Mouse (Mus musculus): ENCODE measurements around the gene Prrt1. TPM values are rescaled to one million over a fixed set of nuclear protein-coding genes. Genes with fewer than 3 reads are reported as not detected.

Gene Prrt1
- total RNA-seq, 4 experiments from 2014 or later, result 7.0 to 36.3 (median 20.6) TPM

DNA sequence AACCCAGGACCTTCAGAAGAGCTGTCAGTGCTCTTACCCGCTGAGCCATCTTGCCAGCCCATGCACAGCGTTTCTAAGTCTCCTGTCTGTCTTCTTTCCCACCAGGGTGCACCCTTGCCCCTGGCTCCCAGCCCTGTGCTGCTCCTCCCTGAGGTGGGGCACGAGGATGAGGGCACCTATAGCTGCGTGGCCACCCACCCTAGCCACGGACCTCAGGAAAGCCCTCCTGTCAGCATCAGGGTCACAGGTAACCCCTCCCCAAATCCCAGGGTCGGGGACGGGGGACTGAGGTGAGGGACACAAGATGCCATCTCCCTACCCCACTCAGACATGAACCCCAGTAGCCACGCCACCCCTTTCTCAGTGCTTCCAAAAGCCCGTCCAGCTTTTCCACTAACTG, 29.4 kb upstream of the Prrt1 start:
- peak; percentile 9 for DNase-seq

DNA sequence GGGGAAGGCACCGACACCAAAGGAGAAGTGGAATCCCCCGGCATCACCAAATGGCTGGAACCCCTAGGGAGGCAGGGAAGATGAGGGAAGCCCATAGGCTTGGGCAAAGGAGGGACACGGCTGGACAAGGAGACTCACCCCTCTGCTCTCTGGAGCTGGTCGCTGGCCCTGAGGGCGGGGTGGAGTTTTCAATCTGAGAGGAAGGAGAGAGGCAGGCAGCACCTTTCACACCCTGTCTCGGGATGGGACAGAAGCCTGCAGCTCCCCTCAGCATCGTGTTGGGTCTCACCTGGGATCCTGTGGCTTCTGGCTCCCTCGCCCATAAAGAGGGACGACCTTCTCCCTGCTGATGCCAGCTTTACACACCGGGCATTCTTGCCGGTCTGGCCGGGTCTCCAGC, 27.5 kb upstream of the Prrt1 start:
- DNase-seq, result no peak

DNA sequence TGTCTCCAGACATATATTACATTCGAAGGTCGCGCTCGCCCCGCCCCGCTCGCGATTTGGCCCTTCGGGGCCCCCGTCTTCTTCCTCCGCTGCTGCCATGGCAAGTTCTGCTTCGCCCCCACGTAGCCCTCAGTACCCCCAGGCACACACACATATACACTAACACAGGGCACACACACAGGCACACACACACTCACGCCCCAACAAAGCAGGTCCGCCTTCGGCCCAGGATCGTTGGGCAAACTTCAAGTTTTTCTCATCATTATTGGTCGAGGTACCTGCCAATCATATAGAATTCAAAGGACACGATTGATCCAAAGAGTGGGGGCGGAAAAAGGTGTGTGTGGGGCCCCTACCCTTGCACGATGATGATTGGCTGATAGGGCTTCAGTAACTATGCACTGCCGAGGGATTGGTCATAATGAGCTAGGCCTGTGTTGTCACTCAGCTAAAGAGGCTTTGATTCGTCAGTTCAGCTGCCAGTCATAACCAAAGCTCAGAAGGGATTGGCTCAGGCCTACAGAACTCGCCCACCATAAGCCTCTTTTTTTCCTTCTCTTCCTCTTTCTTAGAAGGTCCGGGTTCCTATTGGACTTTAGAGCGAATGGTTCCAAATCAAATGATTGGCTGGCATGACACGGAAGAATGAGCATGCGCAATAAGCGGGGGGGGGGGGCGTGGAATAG, 25.8 kb upstream of the Prrt1 start, which contains the start of gene Rnf5:
Gene Rnf5 (minus strand): TSS at position 316 of the 686 bp plus-strand sequence.
- DNase-seq, result peak; percentile 99

DNA sequence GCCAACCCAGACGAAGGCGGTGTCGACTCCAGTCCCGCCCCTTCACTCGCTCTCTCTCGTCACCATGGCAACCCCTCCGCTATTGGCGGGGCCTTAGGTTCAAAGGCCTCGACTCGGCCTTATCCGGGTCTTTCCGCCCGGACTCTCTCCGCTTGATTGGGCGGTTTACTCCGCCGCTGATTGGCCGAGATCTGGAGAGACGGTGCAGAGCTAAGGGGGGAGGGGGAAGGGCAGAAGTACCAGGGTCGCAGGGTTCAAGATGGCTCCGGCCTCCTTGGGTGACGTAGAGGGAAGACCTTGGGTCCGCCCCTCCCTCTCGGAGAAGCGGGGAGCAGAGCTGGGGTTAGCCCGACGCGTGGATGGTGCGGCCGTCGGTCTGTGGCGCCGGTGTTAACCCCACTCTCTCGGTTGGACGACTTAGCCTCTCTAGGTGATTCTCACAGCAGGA, 25.2 kb upstream of the Prrt1 start, which contains the start of gene Agpat1:
Gene Agpat1 (plus strand): TSS at position 202 of the 448 bp plus-strand sequence.
- DNase-seq, result peak; percentile 99

DNA sequence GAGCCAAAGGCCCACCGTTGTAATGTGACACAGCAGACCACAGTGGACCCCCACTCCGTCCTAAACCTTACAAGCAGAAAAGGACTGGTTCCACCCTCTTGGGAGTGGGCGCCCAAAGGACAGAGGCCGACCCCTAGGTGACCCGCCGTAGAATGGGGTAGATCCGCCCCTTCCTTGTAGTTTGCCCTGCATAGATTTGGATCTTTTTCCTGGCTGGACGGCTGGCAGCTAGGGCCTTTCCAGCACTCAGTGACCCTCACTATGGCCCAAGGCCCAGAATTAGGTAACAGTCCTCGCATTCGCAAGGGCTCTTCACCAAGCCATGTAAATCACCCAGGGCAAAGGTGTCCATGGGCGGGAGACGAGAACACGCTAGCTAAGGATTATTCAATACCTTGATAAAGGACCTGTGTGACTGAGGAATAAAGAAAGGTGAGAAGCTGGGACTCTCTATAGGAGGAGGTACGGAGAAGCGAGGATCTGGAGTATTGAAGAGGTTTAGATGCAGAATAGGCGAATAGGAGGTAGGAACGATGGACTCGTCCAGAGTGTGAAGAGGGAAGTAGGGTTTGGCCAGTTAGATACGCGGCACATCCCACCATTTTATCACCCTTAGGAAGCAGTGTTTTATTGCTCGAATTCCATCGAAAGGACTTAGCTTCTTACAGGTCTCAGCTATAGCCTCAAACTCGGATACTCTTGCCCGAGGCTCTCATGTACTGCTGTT, 24.7 kb upstream of the Prrt1 start:
- peak; percentile 80 for DNase-seq

DNA sequence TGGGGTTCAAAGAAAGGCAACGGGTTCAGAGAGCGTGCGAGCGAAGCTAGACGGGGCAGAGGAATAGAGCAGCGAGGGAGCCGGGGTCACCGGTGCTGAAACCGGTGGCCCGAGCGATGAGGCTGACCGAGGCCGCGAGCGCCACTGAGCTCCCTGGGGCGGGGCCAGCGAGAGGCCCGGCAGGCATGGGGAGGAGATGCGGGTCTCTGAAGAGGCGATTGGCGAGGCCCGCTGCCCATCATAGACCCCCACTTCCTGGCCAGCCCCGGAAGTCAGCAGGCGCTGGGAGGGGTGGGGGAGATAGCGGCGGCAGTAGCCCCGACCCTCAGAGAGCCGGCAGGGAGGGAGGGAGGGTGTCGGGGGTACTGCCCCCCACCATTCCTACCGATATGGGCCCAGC, 23.7 kb upstream of the Prrt1 start:
- DNase-seq, result peak; percentile 96

DNA sequence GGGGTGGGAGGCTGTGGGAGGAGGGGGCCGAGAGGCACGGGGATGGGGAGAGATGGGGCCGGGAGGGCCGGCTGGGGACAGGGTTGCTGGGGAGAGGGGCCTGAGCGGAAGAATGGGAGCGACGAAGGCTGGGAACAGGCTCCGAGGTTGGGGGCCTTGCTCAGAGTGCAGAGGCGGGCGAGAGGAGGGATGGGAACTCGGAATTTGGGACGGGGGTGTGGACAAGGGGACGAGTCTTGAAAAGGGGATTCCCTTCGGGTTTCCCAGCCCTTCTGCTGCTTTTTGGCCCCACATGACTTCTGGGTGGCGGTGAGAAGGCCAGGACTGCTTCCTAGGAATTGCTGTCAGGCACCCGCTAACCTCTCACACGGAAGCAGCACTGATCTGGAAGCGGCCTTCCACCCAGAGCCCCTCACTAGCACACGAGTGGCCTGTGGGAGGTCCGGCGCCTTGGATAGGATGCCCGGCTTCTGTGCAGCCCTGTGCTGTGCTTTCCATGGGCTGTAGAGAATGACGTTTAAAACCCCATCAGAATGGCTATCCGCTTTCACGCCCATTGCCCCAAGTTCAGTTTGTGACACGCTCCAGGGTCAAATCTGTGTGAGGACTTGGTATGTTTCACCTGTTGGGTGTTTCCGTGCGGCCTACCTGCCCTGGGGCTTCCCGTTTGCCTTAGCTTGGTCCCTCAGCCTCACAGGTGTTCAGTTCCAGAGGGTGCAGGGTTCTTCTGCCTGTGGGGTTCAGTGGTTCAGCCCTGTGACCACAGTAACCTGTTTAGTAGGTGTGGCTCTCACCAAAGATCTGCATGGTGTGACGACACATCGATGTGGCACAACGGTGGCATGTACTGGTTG, 22.9 kb upstream of the Prrt1 start:
- DNase-seq, result no peak

DNA sequence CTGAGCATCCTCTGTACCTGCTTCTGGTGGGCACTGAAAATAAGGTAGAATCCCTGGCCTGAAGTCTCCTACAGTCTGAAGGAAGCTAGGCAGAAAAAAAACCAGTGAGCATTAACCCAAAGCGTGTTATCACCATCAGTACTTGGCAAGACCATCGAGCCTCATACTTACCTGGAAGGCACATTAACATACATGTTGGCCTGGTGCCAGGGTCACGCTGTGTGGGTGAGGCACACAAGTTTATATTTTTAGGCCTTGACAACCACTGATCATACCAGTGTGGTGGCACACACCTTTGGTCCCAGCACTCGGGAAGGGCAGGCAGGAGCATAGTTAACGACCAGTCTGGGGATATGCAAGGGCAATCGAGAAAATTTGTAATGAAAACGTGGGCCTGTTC, 21.3 kb upstream of the Prrt1 start:
- DNase-seq, result no peak

DNA sequence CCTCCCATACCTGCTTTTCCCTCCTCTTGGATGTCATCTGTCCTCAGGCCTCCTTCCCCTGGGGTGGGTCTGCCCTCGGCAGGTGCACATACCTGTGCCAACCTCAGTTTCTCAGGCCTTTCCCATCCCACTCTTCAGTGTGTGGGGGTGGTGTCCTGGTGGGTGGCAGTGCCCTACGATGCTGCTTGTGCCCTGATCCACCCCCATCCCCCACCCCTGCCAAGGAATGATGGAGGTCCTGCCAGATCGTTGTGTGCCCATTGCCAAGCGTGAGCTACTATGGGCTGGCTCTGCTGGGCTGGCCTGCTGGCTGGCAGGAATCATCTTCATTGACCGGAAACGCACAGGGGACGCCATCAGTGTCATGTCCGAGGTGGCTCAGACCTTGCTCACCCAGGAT, 18.3 kb upstream of the Prrt1 start:
- DNase-seq, result no peak

DNA sequence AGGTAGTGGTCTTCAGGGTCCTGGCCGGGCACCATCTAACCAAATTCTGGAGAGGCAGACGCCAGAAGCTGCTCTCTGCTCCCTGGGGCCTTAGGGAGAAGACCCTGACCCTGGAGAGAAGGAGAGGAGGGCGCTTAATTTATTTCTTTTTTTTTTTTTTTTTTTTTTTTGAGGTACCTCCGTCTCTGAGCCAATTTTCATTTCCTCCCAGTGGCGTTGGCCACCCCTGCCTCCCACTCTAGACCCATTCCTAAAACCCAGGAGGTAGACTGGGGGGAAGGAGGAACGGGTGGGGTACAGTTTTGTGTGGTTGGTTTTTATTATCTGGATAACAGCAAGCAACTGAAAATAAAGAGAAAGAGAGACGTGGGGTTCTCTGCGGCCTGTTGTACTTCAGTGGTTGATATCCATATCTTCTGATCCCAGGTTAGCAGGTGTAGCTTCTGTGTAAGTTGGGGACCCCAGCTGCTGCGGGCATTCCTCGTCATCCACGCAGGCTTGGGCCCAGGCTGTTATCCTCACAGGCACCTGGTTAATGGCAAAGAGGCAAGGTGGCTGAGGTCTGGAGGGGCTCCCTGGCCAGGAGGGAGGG, 16.2 kb upstream of the Prrt1 start:
- DNase-seq, result no peak

DNA sequence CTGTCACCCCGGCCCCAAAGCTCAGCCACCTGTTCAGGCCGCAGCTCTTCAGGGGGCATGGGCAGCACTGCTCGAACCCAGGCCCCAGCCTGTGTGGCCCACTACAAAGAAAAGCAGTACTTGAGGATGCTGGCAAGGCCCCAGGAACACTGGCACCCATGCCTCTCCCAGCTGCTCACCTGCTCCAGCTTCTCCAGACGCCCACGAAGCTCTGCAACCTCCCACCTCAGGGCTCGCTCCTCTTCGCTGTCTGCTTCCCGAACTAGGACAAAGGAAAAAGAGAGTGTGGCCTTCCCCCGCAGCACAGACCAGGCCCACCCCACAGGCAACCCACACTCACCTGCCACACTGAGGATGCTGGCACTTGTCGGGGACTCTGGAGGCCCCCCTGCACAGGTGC, 15.5 kb upstream of the Prrt1 start:
- no peak for DNase-seq

DNA sequence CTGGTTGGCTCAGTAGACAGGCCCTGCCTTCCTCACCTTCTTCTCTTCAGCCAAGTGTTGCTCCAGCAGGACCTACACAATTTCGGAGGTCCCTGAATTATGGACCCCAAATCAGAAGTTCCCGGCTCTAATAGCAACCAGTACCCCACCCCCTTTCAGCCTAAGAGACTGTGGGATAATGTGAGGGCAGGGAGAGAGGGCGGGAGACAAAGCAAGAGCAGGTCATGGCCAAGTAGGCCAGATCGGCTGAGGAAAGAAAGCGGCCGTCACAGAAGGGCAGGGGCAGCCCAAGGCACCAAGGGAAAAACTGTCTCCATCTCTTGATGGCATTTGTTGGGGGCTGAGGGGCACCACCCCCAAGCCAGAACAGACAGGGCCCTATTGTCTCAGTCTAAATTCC, 13.5 kb upstream of the Prrt1 start, which contains the start of gene Egfl8:
Gene Egfl8 (minus strand): TSS at position 101 of the 400 bp plus-strand sequence.
- DNase-seq, result no peak

DNA sequence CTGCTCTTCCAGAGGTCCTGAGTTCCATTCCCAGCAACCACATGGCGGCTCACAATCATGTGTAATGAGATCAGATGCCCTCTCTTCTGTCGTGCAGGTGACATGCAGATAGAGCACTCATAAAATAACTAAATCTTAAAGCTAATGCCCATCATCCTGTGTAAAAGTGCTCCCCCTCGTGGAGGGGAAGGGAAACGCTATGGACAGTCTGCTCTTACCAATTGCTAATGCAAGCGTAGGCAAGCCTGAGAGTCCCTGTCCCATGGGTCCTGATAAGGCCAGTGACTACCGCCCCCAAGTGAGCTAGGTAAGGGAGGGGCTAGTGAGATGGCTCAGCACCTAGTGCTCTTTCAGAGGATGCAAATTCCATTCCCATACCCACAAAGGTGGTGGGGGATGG, 10.3 kb upstream of the Prrt1 start:
- no peak for DNase-seq

DNA sequence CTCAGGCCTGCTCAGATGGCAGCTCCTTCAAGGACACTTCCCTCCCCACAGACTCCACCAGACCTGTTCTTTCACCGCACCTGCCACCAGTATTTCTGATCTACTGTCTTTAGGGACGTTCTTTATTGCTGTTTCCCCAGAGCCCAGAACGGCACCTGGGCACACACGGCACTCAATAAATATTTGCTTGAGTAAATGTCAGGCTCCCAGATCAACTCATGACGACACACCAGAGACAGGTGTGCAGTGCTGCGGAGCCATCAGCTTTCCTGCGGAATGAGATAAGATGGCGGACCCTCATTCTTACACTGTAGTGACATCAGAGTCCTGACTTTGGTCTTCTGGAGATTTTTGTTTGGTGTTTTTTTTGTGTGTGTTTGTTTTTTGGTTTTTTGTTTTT, 8.3 kb upstream of the Prrt1 start:
- no peak for DNase-seq

DNA sequence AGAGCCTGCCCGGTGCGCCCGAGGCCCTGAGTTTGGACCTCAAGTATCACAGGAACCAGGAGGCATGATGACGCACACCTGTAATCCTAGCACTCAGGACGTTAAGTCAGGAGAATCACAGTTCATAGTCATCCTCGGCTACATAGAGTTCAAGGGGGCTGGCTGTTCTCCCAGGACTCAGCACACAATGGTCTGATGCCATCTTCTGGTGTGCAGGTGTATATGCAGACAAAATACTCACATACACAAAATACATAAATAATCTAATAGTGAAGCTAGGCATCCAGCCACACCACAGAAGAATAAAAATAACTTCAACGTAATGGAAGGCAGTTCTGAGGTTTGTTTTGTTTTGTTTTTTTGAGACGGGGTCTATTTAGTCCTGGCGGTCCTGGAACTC, 6.2 kb upstream of the Prrt1 start:
- no peak for DNase-seq

DNA sequence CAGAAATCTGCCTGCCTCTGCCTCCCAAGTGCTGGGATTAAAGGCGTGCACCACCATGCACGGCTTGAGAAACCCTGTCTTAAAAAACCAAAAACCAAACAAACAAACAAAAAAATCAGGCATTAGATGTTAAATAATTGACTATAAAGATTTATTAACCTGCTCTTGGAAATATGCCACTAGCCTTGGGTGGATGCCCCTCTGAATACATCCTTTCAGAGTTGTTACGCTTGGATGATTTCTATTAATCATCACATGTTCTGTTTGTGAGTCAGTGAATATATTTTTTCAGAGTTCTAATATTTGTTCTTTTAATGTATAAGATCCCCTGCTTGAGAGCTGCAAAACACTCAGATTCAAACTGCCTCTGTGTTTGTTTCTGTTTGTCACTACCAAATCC, 4.4 kb upstream of the Prrt1 start:
- DNase-seq, result no peak

DNA sequence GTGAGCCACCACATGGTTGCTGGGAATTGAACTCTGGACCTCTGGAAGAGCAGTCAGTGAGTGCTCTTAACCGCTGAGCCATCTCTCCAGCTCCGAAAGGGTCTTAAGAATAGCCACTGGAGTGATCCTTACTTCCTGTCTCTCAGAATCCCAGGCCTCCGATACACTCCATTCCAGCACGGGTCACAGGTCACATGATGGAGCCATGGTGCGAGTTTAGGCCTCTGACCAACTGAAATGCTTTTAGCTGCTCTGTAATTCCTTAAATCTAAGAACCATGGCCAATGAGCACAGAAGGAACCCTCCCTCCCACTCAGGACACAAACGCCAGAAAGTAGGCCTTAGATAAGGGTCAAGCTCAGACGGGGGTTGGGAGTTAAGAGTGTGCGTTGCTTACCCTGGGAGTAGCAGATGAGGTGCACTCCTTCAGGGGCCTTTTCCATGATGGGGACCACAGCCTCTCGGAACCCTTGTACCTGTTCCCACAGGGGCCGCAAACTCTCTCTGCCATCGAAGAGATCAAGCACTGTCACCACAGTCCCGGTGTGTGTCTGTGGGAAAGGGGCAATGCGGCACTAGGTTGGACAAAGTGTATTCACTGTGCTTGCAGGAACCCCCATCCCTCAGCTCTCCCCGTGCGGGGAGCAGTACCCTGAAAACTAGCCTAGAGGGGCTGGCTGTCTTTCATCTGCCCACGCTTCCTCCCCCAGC, 3.1 kb upstream of the Prrt1 start:
- DNase-seq, result no peak

DNA sequence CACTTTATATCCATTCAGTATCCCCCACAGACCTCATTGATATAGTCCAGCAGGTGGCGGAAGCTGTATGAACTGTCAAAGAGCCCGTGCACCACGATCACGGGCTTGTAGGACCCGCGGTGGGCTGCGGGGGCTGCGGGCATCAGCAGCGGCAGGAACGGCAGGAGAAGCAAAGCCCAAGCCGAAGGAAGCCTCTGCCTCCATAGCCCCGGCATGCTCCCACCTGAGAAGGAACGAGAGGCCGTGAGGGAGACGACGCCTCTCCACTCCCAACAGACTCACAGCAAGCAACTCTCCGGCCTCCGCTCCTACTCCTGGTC, 2.6 kb upstream of the Prrt1 start:
- DNase-seq, result no peak

DNA sequence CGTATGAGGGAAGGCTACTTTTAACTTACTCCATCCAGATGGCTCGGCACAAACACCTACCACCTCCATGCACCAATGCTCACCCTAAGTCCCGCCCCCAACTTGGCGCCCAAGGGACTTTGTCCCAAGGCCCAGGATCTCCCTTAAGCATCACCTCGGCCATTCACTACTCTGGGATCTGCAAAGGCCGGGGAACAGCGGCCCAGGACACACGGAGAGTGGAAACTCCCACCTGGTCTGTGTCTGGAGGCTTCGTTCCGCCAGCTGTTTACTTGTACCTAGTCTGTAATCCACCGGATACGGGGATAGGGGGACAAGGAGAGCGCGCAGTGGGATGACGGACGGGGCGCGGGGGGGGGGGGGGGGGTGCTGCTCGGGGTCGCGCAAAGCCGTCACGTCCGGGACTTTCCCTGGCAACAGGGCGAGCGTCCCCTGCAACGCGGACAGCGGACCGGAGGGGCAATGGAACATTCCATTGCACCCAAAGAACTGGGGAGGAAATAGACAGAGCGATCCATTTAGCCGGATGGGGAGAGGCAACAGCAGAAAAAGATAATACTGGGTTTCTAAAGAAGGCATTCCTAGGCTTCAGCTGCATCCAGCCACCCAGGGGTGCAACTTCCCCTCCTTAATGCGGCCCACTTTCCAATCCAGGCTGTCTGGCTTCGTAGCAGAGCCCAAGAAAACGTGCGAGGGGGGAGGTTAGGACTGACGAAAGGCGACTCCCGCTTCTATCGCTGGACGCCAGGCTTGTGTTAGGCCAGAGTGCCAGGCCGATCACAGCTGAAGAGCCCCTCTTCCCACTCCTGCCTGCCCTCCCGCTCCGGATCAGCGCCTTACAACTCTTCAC, 2.0 kb upstream of the Prrt1 start:
- DNase-seq, result peak; percentile 89

DNA sequence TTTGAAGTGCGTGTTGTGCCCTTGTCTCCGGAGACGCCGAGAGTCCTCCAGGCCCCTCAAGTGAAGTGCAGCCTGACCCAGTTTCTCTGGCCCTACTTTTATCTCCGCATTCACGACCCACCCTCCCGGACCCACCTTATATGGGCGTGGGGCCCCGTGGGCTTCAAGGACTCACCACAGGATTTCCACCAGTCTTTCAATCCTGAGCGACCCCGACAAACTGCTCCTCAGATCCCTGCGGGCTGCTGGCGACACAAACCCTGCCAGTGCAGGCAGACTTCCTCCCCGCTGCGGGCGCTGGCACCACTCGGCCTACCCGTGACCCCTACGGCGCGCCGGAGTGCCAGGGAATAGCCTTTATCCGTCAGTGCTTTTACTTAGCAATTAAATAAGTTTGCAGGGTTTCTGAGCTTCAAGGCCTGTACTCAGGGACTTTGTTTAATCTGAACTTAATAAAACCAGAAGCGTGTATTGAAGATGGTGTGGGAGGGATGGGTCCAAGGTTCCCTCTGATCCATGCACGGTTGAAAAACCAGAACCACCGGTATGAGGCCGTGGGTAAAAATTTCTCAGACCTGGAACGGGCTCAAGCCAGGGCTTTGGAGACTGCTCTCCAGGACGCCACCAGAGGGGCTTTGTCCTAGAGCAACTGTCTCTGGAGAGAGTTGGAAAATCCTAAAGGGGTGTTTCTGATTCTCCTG, 1.2 kb upstream of the Prrt1 start, which contains the start of gene Ppt2:
Gene Ppt2 (minus strand): TSS at position 568 of the 701 bp plus-strand sequence.
- no peak for DNase-seq

DNA sequence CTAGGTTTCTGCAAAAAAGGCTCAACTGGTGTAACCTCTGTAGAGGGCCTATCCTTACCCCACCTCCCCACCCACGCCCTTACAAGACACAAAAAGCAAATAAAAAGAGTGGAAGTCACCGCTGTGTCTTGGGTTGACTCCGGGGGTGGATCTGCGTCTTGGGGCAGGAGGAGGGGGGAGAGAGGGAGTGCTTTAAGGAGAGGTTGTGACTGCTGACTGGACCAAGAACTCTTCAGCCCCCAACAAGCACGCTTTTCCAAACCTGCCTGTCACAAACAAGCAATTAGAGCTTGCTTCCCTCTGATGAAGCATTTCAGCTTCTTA, 727 bp upstream of the Prrt1 start:
- no peak for DNase-seq

Data from adrenal gland, adult 8-10 months (tissue).